Mouse (Mus musculus) T-helper 2 cell (primary cell): Measurements from ENCODE around the gene Manba.
"Not testable (repeated sequence)": the region's sequence is repeated elsewhere in the genome, so short reads cannot be mapped to it uniquely, and the experiment has no call there.

Experiments
- in situ Hi-C: fragments of 300-600 bp; cut with MboI, MseI; formaldehyde crosslinking; loops from one replicate; pipeline ENCODE4 v1.15.1; 2025; ENCODE audit warnings: high pct_unique_total_duplicates

The Manba gene

GRCm38 (mm10) chr3:135485128-135485899 is at the start of gene Manba:
Manba (plus strand) TSS chr3:135485611.
- in situ Hi-C loops = no loop called here

- in situ Hi-C loops = loop anchor here (25.0 kb wide), 1 partner anchor 1900 kb away; the partner anchor contains the start of gene Tet2
These were observed 48.4 kb upstream of the Manba start for GRCm38 (mm10) chr3:135436901-135437616.

- in situ Hi-C loops = loop anchor here (25.0 kb wide), 1 partner anchor 1901 kb away; the partner anchor contains the start of gene Tet2
These were observed 47.5 kb upstream of the Manba start, which contains the start of gene Ube2d3 for GRCm38 (mm10) chr3:135437758-135438495. Ube2d3 (plus strand) TSS chr3:135438149.

- in situ Hi-C loops = loop anchor here (25.0 kb wide), 1 partner anchor 1901 kb away; the partner anchor contains the start of gene Tet2
These were observed 46.9 kb upstream of the Manba start for GRCm38 (mm10) chr3:135438531-135438912.

GRCm38 (mm10) chr3:135438913-135439531 is 46.4 kb upstream of the Manba start:
- in situ Hi-C loops = loop anchor here (25.0 kb wide), 1 partner anchor 1902 kb away; the partner anchor contains the start of gene Tet2

GRCm38 (mm10) chr3:135439651-135440050 is 45.8 kb upstream of the Manba start:
- in situ Hi-C loops = loop anchor here (25.0 kb wide), 1 partner anchor 1902 kb away; the partner anchor contains the start of gene Tet2

- in situ Hi-C loops = loop anchor here (25.0 kb wide), 1 partner anchor 1903 kb away; the partner anchor contains the start of gene Tet2
These were observed 45.2 kb upstream of the Manba start for GRCm38 (mm10) chr3:135440221-135440620.

GRCm38 (mm10) chr3:135440621-135441020 is 44.8 kb upstream of the Manba start:
- in situ Hi-C loops = loop anchor here (25.0 kb wide), 1 partner anchor 1903 kb away; the partner anchor contains the start of gene Tet2

- in situ Hi-C loops = loop anchor here (25.0 kb wide), 1 partner anchor 1908 kb away; the partner anchor contains the start of gene Tet2
These were observed 40.5 kb upstream of the Manba start for GRCm38 (mm10) chr3:135444930-135445329.

- in situ Hi-C loops = no loop called here
These were observed 26.4 kb upstream of the Manba start for GRCm38 (mm10) chr3:135458981-135459380.

- in situ Hi-C loops = no loop called here
These were observed 17.0 kb upstream of the Manba start for GRCm38 (mm10) chr3:135468402-135468801.

GRCm38 (mm10) chr3:135469146-135469545 is 16.3 kb upstream of the Manba start:
- in situ Hi-C loops = no loop called here

- in situ Hi-C loops = no loop called here
These were observed 15.4 kb upstream of the Manba start for GRCm38 (mm10) chr3:135469974-135470373.

GRCm38 (mm10) chr3:135470823-135471222 is 14.6 kb upstream of the Manba start:
- in situ Hi-C loops = no loop called here

GRCm38 (mm10) chr3:135475025-135475424 is 10.4 kb upstream of the Manba start:
- in situ Hi-C loops = no loop called here

- in situ Hi-C loops = no loop called here
These were observed 9.1 kb upstream of the Manba start for GRCm38 (mm10) chr3:135476286-135476685.

- in situ Hi-C loops = no loop called here
These were observed 8.4 kb upstream of the Manba start for GRCm38 (mm10) chr3:135476977-135477376.

- in situ Hi-C loops = not testable (repeated sequence)
These were observed 6.3 kb upstream of the Manba start for GRCm38 (mm10) chr3:135479090-135479489.

- in situ Hi-C loops = no loop called here
These were observed 4.6 kb upstream of the Manba start for GRCm38 (mm10) chr3:135480767-135481166.

GRCm38 (mm10) chr3:135481608-135482007 is 3.8 kb upstream of the Manba start:
- in situ Hi-C loops = no loop called here

- in situ Hi-C loops = not testable (repeated sequence)
These were observed 761 bp upstream of the Manba start for GRCm38 (mm10) chr3:135484650-135485049.
